Mouse (Mus musculus) telencephalon, adult 2 months (tissue): ENCODE measurements around the gene Alx3.
"Not testable (repeated sequence)": the region's sequence is repeated elsewhere in the genome, so short reads cannot be mapped to it uniquely, and the experiment has no call there.

Experiments
- DNase-seq: peaks from one replicate; pipeline ENCODE4 v3.0.0-alpha.2; 2011; ENCODE audit warnings: low read depth, low spot score

Gene Alx3

GRCm38 (mm10) chr3:107624424-107624823 lies 29.6 kb downstream of the Alx3 start:
- no peak for DNase-seq

GRCm38 (mm10) chr3:107625536-107625935 lies 30.7 kb downstream of the Alx3 start:
- DNase-seq = no peak

GRCm38 (mm10) chr3:107626751-107627150 lies 31.9 kb downstream of the Alx3 start:
- DNase-seq = no peak

- DNase-seq = no peak
These were observed 32.8 kb downstream of the Alx3 start for GRCm38 (mm10) chr3:107627641-107628040.

GRCm38 (mm10) chr3:107628551-107628950 lies 33.7 kb downstream of the Alx3 start:
- DNase-seq = peak; percentile 27

- DNase-seq = no peak
These were observed 34.6 kb downstream of the Alx3 start for GRCm38 (mm10) chr3:107629411-107629810.

GRCm38 (mm10) chr3:107630682-107631522 lies 36.1 kb downstream of the Alx3 start, which contains the start of gene Gm10961:
TSS of gene Gm10961 (plus strand) at chr3:107631322.
- DNase-seq = peak; percentile 71

- DNase-seq = peak; percentile 94
These were observed 36.7 kb downstream of the Alx3 start, which contains the start of gene Strip1 for GRCm38 (mm10) chr3:107631523-107631958. TSS of gene Strip1 (minus strand) at chr3:107631694.

- no peak for DNase-seq
These were observed 38.0 kb downstream of the Alx3 start for GRCm38 (mm10) chr3:107632786-107633185.

- no peak for DNase-seq
These were observed 39.1 kb downstream of the Alx3 start for GRCm38 (mm10) chr3:107633906-107634305.

GRCm38 (mm10) chr3:107635836-107636235 lies 41.0 kb downstream of the Alx3 start:
- DNase-seq = no peak

GRCm38 (mm10) chr3:107636236-107636635 lies 41.4 kb downstream of the Alx3 start:
- DNase-seq = no peak

- DNase-seq = no peak
These were observed 42.9 kb downstream of the Alx3 start for GRCm38 (mm10) chr3:107637606-107638172.

GRCm38 (mm10) chr3:107646947-107647346 lies 52.1 kb downstream of the Alx3 start:
- DNase-seq = no peak

GRCm38 (mm10) chr3:107650276-107650675 lies 55.4 kb downstream of the Alx3 start:
- DNase-seq = not testable (repeated sequence)

GRCm38 (mm10) chr3:107652968-107653367 lies 58.1 kb downstream of the Alx3 start:
- no peak for DNase-seq

GRCm38 (mm10) chr3:107654861-107655260 lies 60.0 kb downstream of the Alx3 start:
- DNase-seq = no peak
